10 mouse cellular contexts compared by ENCODE assay signal in the genomic region with DNA sequence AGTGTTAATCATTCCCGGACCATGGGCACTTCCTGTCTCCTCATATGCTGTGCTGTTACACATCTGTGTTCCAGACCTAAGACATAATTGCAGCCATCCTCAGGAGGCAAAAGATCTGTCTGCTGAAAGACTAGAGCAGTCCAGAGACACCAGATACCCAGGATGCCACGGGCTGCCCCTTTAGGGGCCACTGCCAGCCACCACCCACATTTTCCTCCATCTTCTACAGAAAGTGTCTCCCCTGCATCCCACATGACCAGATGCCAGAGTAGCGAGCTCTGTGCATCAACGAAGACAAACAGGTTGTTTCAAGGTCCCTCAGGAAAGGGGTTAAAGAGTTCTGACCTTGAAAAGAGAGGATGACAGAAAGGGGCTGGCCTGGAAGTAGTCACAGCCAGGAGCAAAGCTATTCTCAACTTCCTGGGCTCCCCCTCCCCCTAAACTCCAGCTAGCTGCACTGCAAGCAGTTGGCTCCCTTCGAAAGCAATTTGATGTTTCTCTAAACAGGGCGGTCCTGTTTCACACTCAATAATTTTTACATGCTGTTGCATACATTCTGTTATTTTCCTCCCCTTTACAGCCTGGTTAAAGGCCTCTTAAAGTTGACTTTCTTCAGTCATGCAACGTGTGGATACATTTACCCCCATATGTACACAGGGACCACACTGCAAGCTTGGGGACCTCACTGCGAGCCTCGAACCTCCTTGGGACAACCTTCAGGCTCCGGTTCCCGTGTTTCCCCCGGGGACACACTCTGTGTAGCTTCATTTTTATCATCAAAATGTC. TPM values are rescaled to one million over a fixed set of nuclear protein-coding genes. Genes with fewer than 3 reads are reported as not detected.
DNase-seq lines count a peak whose midpoint lies in the region; ATAC-seq and TF ChIP-seq lines count a peak whose summit lies in the region.
"Had no signal": no experiment of that assay in that cellular context is flagged by ENCODE, and none has a peak within 500 bp of the region (broad histone marks: within the 10 kb centered on the region; RNA-seq: fewer than 3 reads in every experiment).

No protein-coding gene starts in this region.

- 0 out of 2 replicates have a peak overlapping the region, but pooled peaks have one; percentile 22 for H3K9ac ChIP-seq in lung, embryonic 14.5 days
- no peak overlapping the region for H3K9ac ChIP-seq in forebrain, embryonic 13.5 days

- peak; percentile 90 for DNase-seq in heart, adult 11 months
- DNase-seq in heart, adult 8-10 months (ENCODE audit: low spot score), result no peak
- peak; percentile 88 for DNase-seq in lung, embryonic 14.5 days
- DNase-seq in lung, adult 2 months, result no peak
- peak; percentile 61 for DNase-seq in forelimb bud, embryonic 11.5 days (ENCODE audit: low read depth, low spot score)
- DNase-seq in left cerebral cortex, adult 18-20 months (ENCODE audit: low spot score in 2 of 2), result no peak

- no peak for TF ChIP-seq CTCF in lung, embryonic 14.5 days (IDR thresholded peaks at IDR 0.05; ENCODE audit: low read depth)
- TF ChIP-seq CTCF in lung, adult 2 months (IDR thresholded peaks at IDR 0.05; ENCODE audit: insufficient read depth, low read length), result no peak
- TF ChIP-seq CTCF in small intestine, adult 2 months (IDR thresholded peaks at IDR 0.05; ENCODE audit: extremely low read depth, insufficient read length, insufficient replicate concordance, low read depth, low read length), result no peak

- no peaks in the 10 kb centered on the region for H3K27me3 ChIP-seq in lung, embryonic 14.5 days (ENCODE audit: insufficient read depth, low read length)
- H3K27me3 ChIP-seq in small intestine, adult 2 months (ENCODE audit: control insufficient read depth, insufficient read depth, low read length), result no peaks in the 10 kb centered on the region
- no peaks in the 10 kb centered on the region for H3K27me3 ChIP-seq in forebrain, embryonic 13.5 days

- no peaks in the 10 kb centered on the region for H3K9me3 ChIP-seq in lung, embryonic 14.5 days (ENCODE audit: low read depth, low read length)
- H3K9me3 ChIP-seq in forebrain, embryonic 13.5 days (replicated peaks), result no peaks in the 10 kb centered on the region
- H3K9me3 ChIP-seq: midbrain, embryonic 10.5 days had no signal

- peak overlapping the region; percentile 83 for H3K27ac ChIP-seq in lung, embryonic 14.5 days (ENCODE audit: low read depth)
- peak overlapping the region; percentile 39 for H3K27ac ChIP-seq in small intestine, adult 2 months (ENCODE audit: insufficient read depth, low read depth, low read length)
- H3K27ac ChIP-seq in forebrain, embryonic 13.5 days, result no peak overlapping the region
- H3K27ac ChIP-seq: midbrain, embryonic 10.5 days had no signal

- H3K4me3 ChIP-seq in lung, embryonic 14.5 days (ENCODE audit: low read depth, low read length), result no peak overlapping the region
- H3K4me3 ChIP-seq in lung, adult 2 months (replicated peaks; ENCODE audit: extremely low read depth, low read depth, low read length), result no peak overlapping the region
- no peak overlapping the region for H3K4me3 ChIP-seq in small intestine, adult 2 months (ENCODE audit: low read depth, low read length)
- no peak overlapping the region for H3K4me3 ChIP-seq in forebrain, embryonic 13.5 days
- H3K4me3 ChIP-seq: erythroblast, embryonic 14.5 days; midbrain, embryonic 10.5 days had no signal

- H3K36me3 ChIP-seq in lung, embryonic 14.5 days (ENCODE audit: insufficient read depth), result no peaks in the 10 kb centered on the region; the same call in 1 of the 2 replicates
- no peaks in the 10 kb centered on the region for H3K36me3 ChIP-seq in small intestine, adult 2 months (ENCODE audit: control insufficient read depth, insufficient read depth, low read length)
- H3K36me3 ChIP-seq in forebrain, embryonic 13.5 days (ENCODE audit: poor library complexity, severe bottlenecking), result no peaks in the 10 kb centered on the region
- H3K36me3 ChIP-seq: midbrain, embryonic 10.5 days had no signal

- 31% methylated on average over 12 of the region's 12 CpGs for WGBS in lung, embryonic 14.5 days
- 37% methylated on average over 12 of the region's 12 CpGs for WGBS in lung, adult 2 months
- WGBS in small intestine, adult 2 months, result 58% methylated on average over 12 of the region's 12 CpGs
- WGBS in forebrain, embryonic 13.5 days, result 80% methylated on average over 12 of the region's 12 CpGs

- peak; percentile 79 for ATAC-seq in lung, embryonic 14.5 days (ENCODE audit: insufficient read depth)
- no peak for ATAC-seq in forebrain, embryonic 13.5 days

- TF ChIP-seq POLR2A in lung, adult 2 months (IDR thresholded peaks at IDR 0.05; ENCODE audit: borderline replicate concordance, extremely low read depth, low read depth, low read length), result no peak
- TF ChIP-seq POLR2A in small intestine, adult 2 months (IDR thresholded peaks at IDR 0.05; ENCODE audit: low read depth, low read length), result no peak

- peaks cover 31% of the 10 kb centered on the region for H3K4me1 ChIP-seq in lung, embryonic 14.5 days (ENCODE audit: insufficient read depth)
- peaks cover 25% of the 10 kb centered on the region for H3K4me1 ChIP-seq in lung, adult 2 months (ENCODE audit: control insufficient read depth, insufficient read depth, low read length)
- H3K4me1 ChIP-seq in small intestine, adult 2 months (ENCODE audit: control insufficient read depth, insufficient read depth, insufficient read length, low read length), result no peaks in the 10 kb centered on the region
- H3K4me1 ChIP-seq in forebrain, embryonic 13.5 days, result no peaks in the 10 kb centered on the region

- H3K4me2 ChIP-seq in lung, embryonic 14.5 days, result peak overlapping the region; percentile 16; the same call in 1 of the 2 replicates
- no peak overlapping the region for H3K4me2 ChIP-seq in forebrain, embryonic 13.5 days

RNA-seq across cellular contexts. Expression of a gene that starts 13.9 kb away (rescaled TPM):
- 100 to 1,000 TPM in 3 of 4 experiments, 10 to 100 TPM in 1; 93.1 to 141 (median 113) TPM for total RNA-seq in heart, adult 8-10 months (2022)
- polyA plus RNA-seq in lung, embryonic 14.5 days (2014; fragmentation: Nextera tagmentation; extraction: Ambion mirVana), result 103 and 111 TPM in 2 replicates
- polyA plus RNA-seq in lung, adult 2 months (2012; rRNA removed), result 219 and 237 TPM in 2 replicates
- polyA plus RNA-seq in small intestine, adult 2 months (2012; rRNA removed), result 23.8 and 35.6 TPM in 2 replicates
- 21.7 and 24.0 TPM in 2 replicates for polyA plus RNA-seq in forebrain, embryonic 13.5 days (2015; fragmentation: Nextera tagmentation; extraction: Ambion mirVana)
- 10 to 100 TPM; 40.9 to 45.1 TPM for total RNA-seq in left cerebral cortex, adult 18-20 months (2021)

RNA-seq across cellular contexts. Expression of a gene that starts 13.9 kb away (rescaled TPM):
- total RNA-seq in heart, adult 8-10 months (2022), result 100 to 1,000 TPM; 136 to 221 (median 183) TPM
- 372 and 389 TPM in 2 replicates for polyA plus RNA-seq in lung, embryonic 14.5 days (2014; fragmentation: Nextera tagmentation; extraction: Ambion mirVana)
- polyA plus RNA-seq in lung, adult 2 months (2012; rRNA removed), result 556 and 580 TPM in 2 replicates
- polyA plus RNA-seq in small intestine, adult 2 months (2012; rRNA removed), result 77.8 and 136 TPM in 2 replicates
- 50.8 and 53.5 TPM in 2 replicates for polyA plus RNA-seq in forebrain, embryonic 13.5 days (2015; fragmentation: Nextera tagmentation; extraction: Ambion mirVana)
- total RNA-seq in left cerebral cortex, adult 18-20 months (2021), result 10 to 100 TPM; 39.0 to 47.4 TPM

Comparison
In these comparisons a context has a peak if more than half of its experiments do, and no peak if none do; other contexts are left out.
1. DNase-seq: peak in heart, adult 11 months (single experiment), lung, embryonic 14.5 days (single experiment) and forelimb bud, embryonic 11.5 days (single experiment); none in heart, adult 8-10 months (single experiment), lung, adult 2 months (single experiment) and left cerebral cortex, adult 18-20 months (0 of 2).